Mouse (Mus musculus): ENCODE measurements around the gene Serpine3. TPM values are rescaled to one million over a fixed set of nuclear protein-coding genes. Genes with fewer than 3 reads are reported as not detected.
"Not testable (repeated sequence)": the region's sequence is repeated elsewhere in the genome, so short reads cannot be mapped to it uniquely, and the experiment has no call there.

Serpine3 gene
- polyA plus RNA-seq, 1 experiment from 2014 or later, result not detected

DNA sequence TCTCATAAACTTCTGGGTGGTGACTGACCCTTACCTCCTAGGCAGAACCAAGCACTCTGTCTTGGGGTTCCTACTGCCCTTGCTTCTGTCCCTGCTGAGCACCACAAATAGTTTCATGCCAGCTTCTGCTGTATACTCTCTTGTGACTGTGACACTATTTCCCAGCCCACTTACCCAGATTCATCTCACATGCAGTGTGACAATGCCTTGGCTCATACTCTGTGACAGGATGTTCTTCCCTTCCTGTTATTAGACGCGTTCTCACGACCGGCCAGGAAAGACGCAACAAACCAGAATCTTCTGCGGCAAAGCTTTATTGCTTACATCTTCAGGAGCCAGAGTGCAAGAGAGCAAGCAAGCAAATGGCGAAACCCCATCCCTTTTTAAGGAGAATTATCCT lies 21.1 kb upstream of the Serpine3 start:
- not testable (repeated sequence) for H3K9me3 ChIP-seq (ENCODE audit: control insufficient read depth, low read length); H3K9ac ChIP-seq (ENCODE audit: low read length); H3K36me3 ChIP-seq (ENCODE audit: control insufficient read depth, insufficient read depth, low read length); ATAC-seq (ENCODE audit: insufficient number of reproducible peaks, low FRiP score, low TSS enrichment, low read depth); DNase-seq (ENCODE audit: low spot score); H3K27me3 ChIP-seq (ENCODE audit: control insufficient read depth, insufficient read depth, low read length); H3K4me2 ChIP-seq (ENCODE audit: low read depth, severe bottlenecking); H3K4me1 ChIP-seq (ENCODE audit: control insufficient read depth, insufficient read depth, low read length); H3K4me3 ChIP-seq (ENCODE audit: low read depth, low read length); H3K27ac ChIP-seq (replicated peaks; ENCODE audit: low read depth, low read length)
- 84% methylated on average over 6 of the region's 7 CpGs for WGBS

DNA sequence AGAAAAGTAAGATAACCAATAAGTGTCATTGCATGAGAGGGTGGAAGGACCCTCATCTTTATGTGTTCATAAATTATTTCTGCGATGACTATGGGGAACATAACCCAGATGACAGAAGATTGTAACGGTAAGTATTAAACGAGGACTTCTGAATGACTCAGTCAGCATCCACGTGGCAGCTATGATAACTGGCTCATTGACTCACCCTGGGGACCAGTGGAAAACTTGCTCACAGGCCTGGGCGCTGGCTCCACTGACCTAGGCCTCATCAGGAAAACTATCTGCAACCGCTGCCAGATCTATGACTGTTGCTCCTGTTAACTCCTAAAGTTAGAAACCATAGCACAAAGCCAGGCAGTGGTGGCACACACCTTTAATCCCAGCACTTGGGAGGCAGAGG lies 15.1 kb upstream of the Serpine3 start:
- DNase-seq (ENCODE audit: low spot score), result no peak
- Histone ChIP-seq H3K4me2 (ENCODE audit: low read depth, severe bottlenecking) (no peak overlapping the region), H3K27ac (replicated peaks; ENCODE audit: low read depth, low read length) (no peak overlapping the region), H3K27me3 (ENCODE audit: control insufficient read depth, insufficient read depth, low read length) (no peaks in the 10 kb centered on the region), H3K4me3 (ENCODE audit: low read depth, low read length) (no peak overlapping the region), H3K36me3 (ENCODE audit: control insufficient read depth, insufficient read depth, low read length) (no peaks in the 10 kb centered on the region), H3K4me1 (ENCODE audit: control insufficient read depth, insufficient read depth, low read length) (no peaks in the 10 kb centered on the region), H3K9me3 (ENCODE audit: control insufficient read depth, low read length) (no peaks in the 10 kb centered on the region; the same call in 1 of the 2 replicates), H3K9ac (ENCODE audit: low read length) (no peak overlapping the region)
- no peak for ATAC-seq (ENCODE audit: insufficient number of reproducible peaks, low FRiP score, low TSS enrichment, low read depth)
- 85% methylated on average over 6 of the region's 6 CpGs for WGBS

DNA sequence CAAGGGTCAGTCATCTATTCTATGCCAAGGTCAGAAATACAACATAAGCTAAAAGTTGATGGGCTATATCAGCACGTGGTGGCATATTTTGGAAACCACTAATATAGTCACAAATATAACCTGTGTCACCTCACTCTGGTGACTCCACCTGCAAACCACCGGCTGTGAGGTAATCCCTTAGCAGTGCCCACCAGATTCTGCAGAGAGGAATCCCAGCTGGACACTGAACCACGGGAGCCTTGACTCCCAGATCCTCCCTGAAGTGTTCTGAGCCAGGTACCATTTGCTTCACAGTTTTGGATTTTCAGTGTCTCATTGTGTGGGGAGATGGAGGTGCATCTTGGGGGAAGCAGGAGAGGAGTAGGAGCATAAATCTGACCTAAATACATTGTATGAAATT lies 13.1 kb upstream of the Serpine3 start:
- no peaks in the 10 kb centered on the region for H3K4me1 ChIP-seq (ENCODE audit: control insufficient read depth, insufficient read depth, low read length)
- no peak for ATAC-seq (ENCODE audit: insufficient number of reproducible peaks, low FRiP score, low TSS enrichment, low read depth)
- no peak overlapping the region for H3K9ac ChIP-seq (ENCODE audit: low read length)
- H3K4me2 ChIP-seq (ENCODE audit: low read depth, severe bottlenecking), result no peak overlapping the region
- DNase-seq (ENCODE audit: low spot score), result no peak
- H3K4me3 ChIP-seq (ENCODE audit: low read depth, low read length), result no peak overlapping the region
- H3K36me3 ChIP-seq (ENCODE audit: control insufficient read depth, insufficient read depth, low read length), result no peaks in the 10 kb centered on the region
- 71% methylated on average over 3 of the region's 3 CpGs for WGBS
- no peaks in the 10 kb centered on the region; the same call in 1 of the 2 replicates for H3K9me3 ChIP-seq (ENCODE audit: control insufficient read depth, low read length)
- H3K27ac ChIP-seq (replicated peaks; ENCODE audit: low read depth, low read length), result no peak overlapping the region
- no peaks in the 10 kb centered on the region for H3K27me3 ChIP-seq (ENCODE audit: control insufficient read depth, insufficient read depth, low read length)

DNA sequence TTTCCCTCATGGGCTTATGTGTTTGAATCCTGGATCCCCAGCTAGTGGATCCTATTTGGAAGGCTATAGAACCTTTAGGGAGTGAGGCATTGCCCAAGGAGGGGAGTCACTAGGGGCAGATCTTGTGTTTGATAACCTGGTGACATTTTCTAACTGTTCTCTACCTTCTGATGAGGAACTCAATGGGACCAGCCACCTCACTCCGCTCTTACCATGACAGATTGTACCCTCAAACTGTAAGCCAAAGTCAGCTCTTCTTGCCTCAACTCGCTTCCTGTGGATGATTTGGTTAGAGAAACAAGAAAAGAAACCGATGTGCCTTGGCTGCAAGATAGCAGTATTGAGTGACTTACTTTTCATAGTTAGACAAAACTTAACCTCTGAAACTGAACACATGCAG lies 11.7 kb upstream of the Serpine3 start:
- 92% methylated on average over 3 of the region's 3 CpGs for WGBS
- no peak for ATAC-seq (ENCODE audit: insufficient number of reproducible peaks, low FRiP score, low TSS enrichment, low read depth)
- no peak overlapping the region for H3K27ac ChIP-seq (replicated peaks; ENCODE audit: low read depth, low read length)
- H3K27me3 ChIP-seq (ENCODE audit: control insufficient read depth, insufficient read depth, low read length), result no peaks in the 10 kb centered on the region
- H3K9me3 ChIP-seq (ENCODE audit: control insufficient read depth, low read length), result no peaks in the 10 kb centered on the region; the same call in 1 of the 2 replicates
- no peak overlapping the region for H3K4me3 ChIP-seq (ENCODE audit: low read depth, low read length)
- H3K9ac ChIP-seq (ENCODE audit: low read length), result no peak overlapping the region
- H3K36me3 ChIP-seq (ENCODE audit: control insufficient read depth, insufficient read depth, low read length), result no peaks in the 10 kb centered on the region
- no peak for DNase-seq (ENCODE audit: low spot score)
- no peaks in the 10 kb centered on the region for H3K4me1 ChIP-seq (ENCODE audit: control insufficient read depth, insufficient read depth, low read length)
- no peak overlapping the region for H3K4me2 ChIP-seq (ENCODE audit: low read depth, severe bottlenecking)

DNA sequence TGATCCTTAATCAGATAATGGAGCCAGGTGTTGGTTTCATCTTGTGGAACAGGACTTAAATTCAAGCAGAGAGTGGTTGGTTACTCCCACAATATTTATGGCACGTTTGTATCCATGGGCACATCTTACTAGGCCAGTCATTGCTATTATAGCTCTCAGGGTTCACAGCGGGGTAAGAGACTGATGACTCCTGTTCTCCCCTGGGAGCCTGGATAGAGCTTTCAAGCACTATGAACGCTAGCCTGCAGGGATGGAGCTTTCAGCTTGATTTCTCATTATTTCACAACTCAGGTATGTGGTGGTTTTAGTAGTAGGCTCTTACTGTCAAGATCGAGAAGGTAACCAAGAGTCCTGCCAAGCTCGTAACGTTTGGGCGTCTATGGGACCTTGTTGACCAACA lies 7.5 kb upstream of the Serpine3 start:
- H3K27ac ChIP-seq (replicated peaks; ENCODE audit: low read depth, low read length), result no peak overlapping the region
- no peak for DNase-seq (ENCODE audit: low spot score)
- H3K4me2 ChIP-seq (ENCODE audit: low read depth, severe bottlenecking), result no peak overlapping the region
- no peaks in the 10 kb centered on the region for H3K27me3 ChIP-seq (ENCODE audit: control insufficient read depth, insufficient read depth, low read length)
- no peak for ATAC-seq (ENCODE audit: insufficient number of reproducible peaks, low FRiP score, low TSS enrichment, low read depth)
- no peaks in the 10 kb centered on the region for H3K36me3 ChIP-seq (ENCODE audit: control insufficient read depth, insufficient read depth, low read length)
- no peak overlapping the region for H3K9ac ChIP-seq (ENCODE audit: low read length)
- no peak overlapping the region for H3K4me3 ChIP-seq (ENCODE audit: low read depth, low read length)
- WGBS, result 83% methylated on average over 7 of the region's 7 CpGs
- no peaks in the 10 kb centered on the region for H3K4me1 ChIP-seq (ENCODE audit: control insufficient read depth, insufficient read depth, low read length)
- no peaks in the 10 kb centered on the region for H3K9me3 ChIP-seq (ENCODE audit: control insufficient read depth, low read length)

DNA sequence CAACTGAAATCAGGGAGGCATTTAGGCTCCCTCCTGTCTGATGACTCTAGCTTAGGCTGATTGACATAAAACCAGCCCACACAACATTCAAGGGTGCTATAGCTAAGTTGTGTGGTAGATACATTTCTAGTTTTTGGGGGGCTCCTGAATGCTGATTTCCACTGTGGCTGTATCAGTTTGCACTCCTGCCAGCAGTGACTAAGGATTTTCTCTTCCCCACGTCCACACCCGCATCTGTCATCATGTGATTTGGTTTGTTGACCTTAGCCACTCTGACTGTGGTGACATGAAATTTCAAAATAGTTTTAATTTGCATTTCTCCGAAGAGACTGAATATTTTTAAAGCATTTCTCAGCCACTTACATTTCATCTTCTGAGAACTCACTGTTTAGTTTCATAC lies 6.0 kb upstream of the Serpine3 start:
- WGBS, result 81% methylated on average over 3 of the region's 3 CpGs
- Histone ChIP-seq H3K4me1 (ENCODE audit: control insufficient read depth, insufficient read depth, low read length) (no peaks in the 10 kb centered on the region), H3K27ac (replicated peaks; ENCODE audit: low read depth, low read length) (no peak overlapping the region), H3K36me3 (ENCODE audit: control insufficient read depth, insufficient read depth, low read length) (no peaks in the 10 kb centered on the region), H3K9ac (ENCODE audit: low read length) (no peak overlapping the region), H3K4me3 (ENCODE audit: low read depth, low read length) (no peak overlapping the region), H3K4me2 (ENCODE audit: low read depth, severe bottlenecking) (no peak overlapping the region), H3K27me3 (ENCODE audit: control insufficient read depth, insufficient read depth, low read length) (no peaks in the 10 kb centered on the region), H3K9me3 (ENCODE audit: control insufficient read depth, low read length) (no peaks in the 10 kb centered on the region)
- ATAC-seq (ENCODE audit: insufficient number of reproducible peaks, low FRiP score, low TSS enrichment, low read depth) (no peak), DNase-seq (ENCODE audit: low spot score) (no peak)

DNA sequence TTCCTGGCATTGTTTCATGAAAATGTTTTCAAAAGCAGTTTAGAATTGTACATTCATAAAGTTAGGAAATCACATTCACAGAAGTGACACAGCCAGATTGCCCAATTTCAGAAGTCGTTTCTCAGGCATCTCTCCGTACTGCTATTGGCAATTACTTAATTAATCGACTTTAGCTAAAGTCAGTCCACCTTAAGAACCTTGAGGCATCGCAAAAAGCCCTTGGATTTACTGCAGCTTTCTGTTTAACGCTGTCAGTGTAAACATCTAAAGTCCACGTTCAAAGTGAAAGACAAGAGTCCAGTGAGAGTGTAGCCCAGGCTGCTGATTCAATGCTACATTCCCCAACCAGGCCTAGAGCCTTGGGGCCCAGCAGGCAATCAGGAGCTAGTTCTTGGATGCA lies 1.1 kb upstream of the Serpine3 start:
- H3K9ac ChIP-seq (ENCODE audit: low read length), result no peak overlapping the region
- H3K27me3 ChIP-seq (ENCODE audit: control insufficient read depth, insufficient read depth, low read length), result no peaks in the 10 kb centered on the region
- ATAC-seq (ENCODE audit: insufficient number of reproducible peaks, low FRiP score, low TSS enrichment, low read depth), result no peak
- no peaks in the 10 kb centered on the region for H3K4me1 ChIP-seq (ENCODE audit: control insufficient read depth, insufficient read depth, low read length)
- H3K36me3 ChIP-seq (ENCODE audit: control insufficient read depth, insufficient read depth, low read length), result no peaks in the 10 kb centered on the region
- H3K9me3 ChIP-seq (ENCODE audit: control insufficient read depth, low read length), result no peaks in the 10 kb centered on the region
- no peak overlapping the region for H3K4me3 ChIP-seq (ENCODE audit: low read depth, low read length)
- H3K27ac ChIP-seq (replicated peaks; ENCODE audit: low read depth, low read length), result no peak overlapping the region
- 76% methylated on average over 6 of the region's 6 CpGs for WGBS
- DNase-seq (ENCODE audit: low spot score), result no peak
- H3K4me2 ChIP-seq (ENCODE audit: low read depth, severe bottlenecking), result no peak overlapping the region

DNA sequence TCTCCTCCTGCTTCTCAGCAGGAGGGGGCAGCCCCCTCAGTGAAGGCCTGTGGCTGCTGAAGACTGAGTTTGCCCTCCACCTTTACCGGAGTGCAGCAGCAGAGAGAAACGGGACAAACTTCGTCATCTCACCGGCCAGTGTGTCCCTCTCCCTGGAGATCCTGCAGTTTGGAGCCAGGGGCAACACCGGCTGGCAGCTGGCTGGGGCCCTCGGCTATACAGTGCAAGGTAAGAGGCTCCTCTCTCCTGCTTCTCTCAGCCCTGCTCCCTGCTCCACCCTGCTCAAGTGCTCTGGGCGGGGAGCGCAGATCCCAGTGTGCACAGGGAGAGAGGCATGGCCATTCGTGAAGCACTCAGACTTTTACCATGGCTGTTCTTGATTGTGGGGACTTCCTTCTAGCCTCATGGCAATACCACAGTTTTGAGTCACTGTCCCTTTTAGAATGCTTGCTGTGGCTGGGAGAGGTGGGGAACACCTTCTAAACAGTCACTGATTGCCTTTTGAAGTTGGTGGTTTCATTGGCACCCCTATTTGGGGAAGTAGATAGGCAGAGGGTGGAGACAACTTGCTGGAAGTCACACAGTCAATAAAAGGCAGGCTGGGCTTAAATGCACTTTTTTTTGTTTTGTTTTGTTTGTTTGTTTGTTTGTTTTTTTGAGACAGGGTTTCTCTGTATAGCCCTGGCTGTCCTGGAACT lies 1.7 kb downstream of the Serpine3 start:
- no peaks in the 10 kb centered on the region for H3K36me3 ChIP-seq (ENCODE audit: control insufficient read depth, insufficient read depth, low read length)
- no peaks in the 10 kb centered on the region for H3K4me1 ChIP-seq (ENCODE audit: control insufficient read depth, insufficient read depth, low read length)
- H3K9me3 ChIP-seq (ENCODE audit: control insufficient read depth, low read length), result no peaks in the 10 kb centered on the region
- no peak overlapping the region for H3K4me2 ChIP-seq (ENCODE audit: low read depth, severe bottlenecking)
- ATAC-seq (ENCODE audit: insufficient number of reproducible peaks, low FRiP score, low TSS enrichment, low read depth), result no peak
- H3K9ac ChIP-seq (ENCODE audit: low read length), result no peak overlapping the region
- 50% methylated on average over 9 of the region's 9 CpGs for WGBS
- H3K4me3 ChIP-seq (ENCODE audit: low read depth, low read length), result no peak overlapping the region
- H3K27ac ChIP-seq (replicated peaks; ENCODE audit: low read depth, low read length), result no peak overlapping the region
- H3K27me3 ChIP-seq (ENCODE audit: control insufficient read depth, insufficient read depth, low read length), result no peaks in the 10 kb centered on the region
- no peak for DNase-seq (ENCODE audit: low spot score)

DNA sequence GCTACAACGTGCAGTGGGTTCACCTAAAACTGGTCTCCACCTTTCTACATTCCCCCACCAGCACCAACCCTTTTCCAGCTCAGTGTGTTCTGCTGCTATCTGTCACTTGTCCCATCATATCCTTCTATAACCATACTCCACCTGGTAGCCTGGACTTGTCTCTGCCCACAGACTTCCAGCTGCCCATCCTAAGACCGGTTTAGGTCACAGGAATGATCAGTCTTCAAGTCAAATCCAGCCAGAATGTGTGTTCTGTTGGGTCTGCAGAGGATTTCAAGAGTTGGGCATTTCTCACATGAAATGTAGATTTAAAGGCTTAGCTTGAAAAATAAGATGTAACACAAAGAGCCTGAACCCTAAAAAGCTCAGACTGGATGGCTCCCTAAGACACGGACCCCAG lies 10.2 kb downstream of the Serpine3 start:
- Histone ChIP-seq H3K9me3 (ENCODE audit: control insufficient read depth, low read length) (no peaks in the 10 kb centered on the region), H3K9ac (ENCODE audit: low read length) (no peak overlapping the region), H3K27ac (replicated peaks; ENCODE audit: low read depth, low read length) (no peak overlapping the region), H3K4me3 (ENCODE audit: low read depth, low read length) (no peak overlapping the region), H3K27me3 (ENCODE audit: control insufficient read depth, insufficient read depth, low read length) (no peaks in the 10 kb centered on the region), H3K4me2 (ENCODE audit: low read depth, severe bottlenecking) (no peak overlapping the region), H3K36me3 (ENCODE audit: control insufficient read depth, insufficient read depth, low read length) (no peaks in the 10 kb centered on the region), H3K4me1 (ENCODE audit: control insufficient read depth, insufficient read depth, low read length) (no peaks in the 10 kb centered on the region)
- ATAC-seq (ENCODE audit: insufficient number of reproducible peaks, low FRiP score, low TSS enrichment, low read depth) (no peak), DNase-seq (ENCODE audit: low spot score) (no peak)
- 93% methylated on average over 3 of the region's 3 CpGs for WGBS
